Comparison of ENCODE assay signal across 11 mouse cellular contexts in genomic region chr7:46103075-46103591, GRCm38 (mm10). TPM values are rescaled to one million over a fixed set of nuclear protein-coding genes. Genes with fewer than 3 reads are reported as not detected.
A peak's percentile ranks its signal among the peaks of the same experiment; 100 is the strongest.
DNase-seq lines count a peak whose midpoint lies in the region; ATAC-seq lines count a peak whose summit lies in the region.
"Had no signal": no experiment of that assay in that cellular context is flagged by ENCODE, and none has a peak within 500 bp of the region (broad histone marks: within the 10 kb centered on the region; RNA-seq: fewer than 3 reads in every experiment).

No protein-coding gene starts in this region.

- no peaks in the 10 kb centered on the region for H3K27me3 ChIP-seq in hindbrain, embryonic 15.5 days
- H3K27me3 ChIP-seq in midbrain, embryonic 15.5 days (replicated peaks) = no peaks in the 10 kb centered on the region

- ATAC-seq in cerebellum, adult (ENCODE audit: insufficient number of reproducible peaks, low FRiP score, low TSS enrichment) = no peak
- ATAC-seq in hindbrain, embryonic 15.5 days (ENCODE audit: low FRiP score, low read depth) = peak; percentile 24; the same call in 1 of the 2 replicates
- ATAC-seq in midbrain, embryonic 15.5 days (replicated peaks) = no peak
- ATAC-seq: intestine, embryonic 15.5 days had no signal

- no peak overlapping the region for H3K4me2 ChIP-seq in hindbrain, embryonic 15.5 days
- no peak overlapping the region for H3K4me2 ChIP-seq in midbrain, embryonic 15.5 days
- H3K4me2 ChIP-seq: intestine, embryonic 15.5 days had no signal

- intact Hi-C loops in heart, postnatal 14 days (cut with DNase I) = no loop called here

- H3K36me3 ChIP-seq in hindbrain, embryonic 15.5 days = no peaks in the 10 kb centered on the region
- H3K36me3 ChIP-seq in midbrain, embryonic 15.5 days (replicated peaks) = no peaks in the 10 kb centered on the region
- H3K36me3 ChIP-seq: intestine, embryonic 15.5 days had no signal

- 49% methylated on average over 8 of the region's 8 CpGs for WGBS in hindbrain, embryonic 15.5 days
- 52% methylated on average over 8 of the region's 8 CpGs for WGBS in midbrain, embryonic 15.5 days

- no peaks in the 10 kb centered on the region for H3K9me3 ChIP-seq in hindbrain, embryonic 15.5 days
- H3K9me3 ChIP-seq in midbrain, embryonic 15.5 days = no peaks in the 10 kb centered on the region
- H3K9me3 ChIP-seq: intestine, embryonic 15.5 days had no signal

- no peak overlapping the region for H3K9ac ChIP-seq in hindbrain, embryonic 15.5 days
- H3K9ac ChIP-seq in midbrain, embryonic 15.5 days = no peak overlapping the region
- H3K9ac ChIP-seq: intestine, embryonic 15.5 days had no signal

- peak overlapping the region; percentile 40 for H3K27ac ChIP-seq in hindbrain, embryonic 15.5 days (replicated peaks)
- peak overlapping the region; percentile 35; the same call in 1 of the 2 replicates for H3K27ac ChIP-seq in midbrain, embryonic 15.5 days
- H3K27ac ChIP-seq: intestine, embryonic 15.5 days had no signal

- peak; percentile 63 to 66 for DNase-seq in cerebellum, adult 18-20 months
- DNase-seq in cerebellum, adult 8-10 months = peak; percentile 51
- DNase-seq in heart, postnatal 14 days = no peak
- no peak for DNase-seq in spleen, adult 18-20 months
- DNase-seq in thymus, postnatal 0 days (ENCODE audit: low spot score) = no peak

- peaks cover 35% of the 10 kb centered on the region for H3K4me1 ChIP-seq in hindbrain, embryonic 15.5 days (replicated peaks)
- H3K4me1 ChIP-seq in midbrain, embryonic 15.5 days = peaks cover 13% of the 10 kb centered on the region; the same call in 1 of the 2 replicates
- H3K4me1 ChIP-seq: intestine, embryonic 15.5 days had no signal

- no peak overlapping the region for H3K4me3 ChIP-seq in hindbrain, embryonic 15.5 days
- no peak overlapping the region for H3K4me3 ChIP-seq in midbrain, embryonic 15.5 days
- H3K4me3 ChIP-seq: intestine, embryonic 15.5 days had no signal

RNA-seq across cellular contexts. Expression of gene Kcnj11, which starts 2.6 kb away (rescaled TPM):
- 2.5 and 3.3 TPM in 2 replicates for polyA plus RNA-seq in hindbrain, embryonic 15.5 days (2015; fragmentation: Nextera tagmentation; extraction: Ambion mirVana)
- polyA plus RNA-seq in midbrain, embryonic 15.5 days (2015; fragmentation: Nextera tagmentation; extraction: Ambion mirVana) = 2.3 and 2.4 TPM in 2 replicates
- total RNA-seq in heart, postnatal 14 days (2021) = 10 to 100 TPM; 82.8 to 85.0 TPM
- polyA plus RNA-seq in thymus, postnatal 0 days (2015; fragmentation: Nextera tagmentation; extraction: Ambion mirVana) = 0.05 and 0.10 TPM in 2 replicates
- total RNA-seq: common myeloid progenitor, adult 5-6 weeks; liver, adult 2 months had no signal
- polyA plus RNA-seq: liver, adult 2 months had no signal

Comparison
In these comparisons a context has a peak if more than half of its experiments do, and no peak if none do; other contexts are left out.
1. DNase-seq: peak in cerebellum, adult 18-20 months (2 of 2) and cerebellum, adult 8-10 months (single experiment); none in heart, postnatal 14 days (0 of 2), spleen, adult 18-20 months (0 of 2) and thymus, postnatal 0 days (single experiment).